Mouse (Mus musculus): ENCODE results near the gene Rpl37a. TPM values are rescaled to one million over a fixed set of nuclear protein-coding genes. Genes with fewer than 3 reads are reported as not detected.

Rpl37a gene
- polyA plus RNA-seq, 1 experiment from 2014 or later, result 1,059 TPM

DNA sequence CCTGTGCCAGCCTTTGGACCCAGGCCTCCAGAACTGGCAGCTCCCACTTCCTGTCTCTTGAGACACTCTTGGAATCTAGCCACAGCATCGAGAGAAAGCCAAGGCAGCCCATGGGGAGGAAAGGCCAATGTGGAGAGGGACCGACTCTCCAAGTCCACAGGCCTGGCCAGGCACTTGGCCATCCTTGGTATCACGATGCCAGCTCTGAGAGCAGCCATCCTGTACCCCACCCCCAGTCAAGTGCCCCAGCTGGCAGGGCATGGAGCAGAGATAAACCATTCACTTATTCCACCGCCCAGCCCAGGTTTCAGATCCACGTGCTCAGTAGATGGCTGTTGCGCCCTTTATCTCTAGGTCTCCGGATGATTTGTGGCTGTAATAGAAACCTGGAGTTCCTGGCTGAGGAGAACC is 40.3 kb downstream of the Rpl37a start:
- Histone ChIP-seq H3K27ac (ENCODE audit: low read depth, low read length) (no peak overlapping the region), H3K4me1 (ENCODE audit: control insufficient read depth, insufficient read depth, low read length) (no peaks in the 10 kb centered on the region), H3K9ac (replicated peaks; ENCODE audit: low read depth, low read length) (no peak overlapping the region), H3K9me3 (ENCODE audit: control insufficient read depth, low read length) (no peaks in the 10 kb centered on the region), H3K36me3 (ENCODE audit: control insufficient read depth, insufficient read depth, low read length) (no peaks in the 10 kb centered on the region), H3K27me3 (ENCODE audit: control insufficient read depth, insufficient read depth, low read length) (no peaks in the 10 kb centered on the region), H3K4me3 (ENCODE audit: low read depth, low read length) (no peak overlapping the region), H3K4me2 (ENCODE audit: low read depth, low read length) (no peak overlapping the region)
- ATAC-seq (ENCODE audit: low read depth), result no peak
- 81% methylated on average over 7 of the region's 7 CpGs for WGBS

DNA sequence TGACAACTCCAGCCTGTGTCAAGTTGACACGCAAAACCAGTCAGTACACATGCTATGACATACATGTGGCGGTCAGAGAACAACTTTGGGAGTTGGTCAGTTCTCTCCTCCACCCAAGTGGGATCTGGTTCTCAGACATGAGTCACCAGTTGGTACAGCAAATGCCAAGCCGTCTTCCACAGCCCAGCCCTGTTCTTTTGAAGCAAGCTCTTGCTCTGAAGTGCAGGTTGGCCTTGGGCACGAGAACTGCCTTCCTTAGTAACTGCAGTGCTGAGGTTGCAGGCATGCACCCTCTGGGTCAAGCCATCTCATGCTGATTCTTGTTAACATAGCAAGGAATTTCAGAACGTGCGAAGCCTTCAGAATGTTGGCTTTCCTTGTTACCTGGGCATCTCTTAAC is 42.1 kb downstream of the Rpl37a start:
- no peak for ATAC-seq (ENCODE audit: low read depth)
- H3K27ac ChIP-seq (ENCODE audit: low read depth, low read length), result no peak overlapping the region
- no peaks in the 10 kb centered on the region for H3K36me3 ChIP-seq (ENCODE audit: control insufficient read depth, insufficient read depth, low read length)
- H3K9ac ChIP-seq (replicated peaks; ENCODE audit: low read depth, low read length), result no peak overlapping the region
- H3K4me3 ChIP-seq (ENCODE audit: low read depth, low read length), result no peak overlapping the region
- no peak overlapping the region for H3K4me2 ChIP-seq (ENCODE audit: low read depth, low read length)
- whole genome bisulfite sequencing, result 87% methylated on average over 6 of the region's 6 CpGs
- H3K9me3 ChIP-seq (ENCODE audit: control insufficient read depth, low read length), result no peaks in the 10 kb centered on the region
- H3K27me3 ChIP-seq (ENCODE audit: control insufficient read depth, insufficient read depth, low read length), result no peaks in the 10 kb centered on the region
- no peaks in the 10 kb centered on the region for H3K4me1 ChIP-seq (ENCODE audit: control insufficient read depth, insufficient read depth, low read length)

DNA sequence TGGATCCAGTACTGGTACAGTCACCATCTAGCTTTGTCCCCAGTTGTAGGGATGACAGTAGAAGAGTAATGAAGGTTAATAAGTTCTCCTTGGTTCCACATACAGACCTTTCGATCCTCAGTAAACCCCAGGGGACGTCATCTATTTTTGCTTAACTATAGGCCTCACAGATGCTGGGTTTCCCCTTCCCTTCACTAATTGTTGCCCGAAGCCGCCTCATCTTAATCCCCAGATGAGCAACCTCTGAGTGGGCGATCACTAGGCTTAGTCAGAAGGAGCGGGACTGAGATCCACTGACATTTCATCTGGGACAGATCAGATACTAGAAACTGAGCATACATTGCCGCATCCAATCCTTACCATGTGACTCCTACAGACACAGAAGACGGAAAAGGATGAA is 44.1 kb downstream of the Rpl37a start:
- 67% methylated on average over 8 of the region's 8 CpGs for WGBS
- Histone ChIP-seq H3K4me3 (ENCODE audit: low read depth, low read length) (no peak overlapping the region), H3K4me2 (ENCODE audit: low read depth, low read length) (no peak overlapping the region), H3K27ac (ENCODE audit: low read depth, low read length) (no peak overlapping the region), H3K4me1 (ENCODE audit: control insufficient read depth, insufficient read depth, low read length) (no peaks in the 10 kb centered on the region), H3K36me3 (ENCODE audit: control insufficient read depth, insufficient read depth, low read length) (no peaks in the 10 kb centered on the region), H3K9ac (replicated peaks; ENCODE audit: low read depth, low read length) (no peak overlapping the region), H3K9me3 (ENCODE audit: control insufficient read depth, low read length) (no peaks in the 10 kb centered on the region), H3K27me3 (ENCODE audit: control insufficient read depth, insufficient read depth, low read length) (no peaks in the 10 kb centered on the region)
- ATAC-seq (ENCODE audit: low read depth), result no peak

DNA sequence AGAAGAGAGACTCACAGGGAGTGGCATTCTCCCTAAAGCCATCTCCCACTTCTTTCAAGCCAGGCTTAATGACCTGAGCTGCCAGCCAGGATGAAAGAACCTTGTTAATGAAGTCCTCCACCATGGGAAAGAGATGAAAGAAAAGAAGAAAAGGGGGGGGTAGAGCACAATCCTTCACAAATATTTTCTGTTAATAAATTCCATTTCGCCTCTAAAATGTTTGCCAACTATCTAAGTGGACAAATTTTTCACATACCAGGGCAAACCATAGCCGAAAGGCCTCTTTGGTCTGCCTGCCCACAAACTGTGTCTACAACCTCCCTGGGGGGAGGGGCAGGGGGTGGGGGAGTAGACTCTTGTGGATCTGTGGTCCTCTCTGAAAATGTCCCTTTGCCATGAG is 44.7 kb downstream of the Rpl37a start:
- Histone ChIP-seq H3K9me3 (ENCODE audit: control insufficient read depth, low read length) (no peaks in the 10 kb centered on the region), H3K4me2 (ENCODE audit: low read depth, low read length) (no peak overlapping the region), H3K4me1 (ENCODE audit: control insufficient read depth, insufficient read depth, low read length) (no peaks in the 10 kb centered on the region), H3K36me3 (ENCODE audit: control insufficient read depth, insufficient read depth, low read length) (no peaks in the 10 kb centered on the region), H3K9ac (replicated peaks; ENCODE audit: low read depth, low read length) (no peak overlapping the region), H3K27me3 (ENCODE audit: control insufficient read depth, insufficient read depth, low read length) (no peaks in the 10 kb centered on the region), H3K27ac (ENCODE audit: low read depth, low read length) (no peak overlapping the region), H3K4me3 (ENCODE audit: low read depth, low read length) (no peak overlapping the region)
- 50% methylated on average over 2 of the region's 2 CpGs for WGBS
- ATAC-seq (ENCODE audit: low read depth), result no peak

- H3K4me3 ChIP-seq (ENCODE audit: low read depth, low read length), result no peak overlapping the region
- H3K9me3 ChIP-seq (ENCODE audit: control insufficient read depth, low read length), result no peaks in the 10 kb centered on the region
- H3K36me3 ChIP-seq (ENCODE audit: control insufficient read depth, insufficient read depth, low read length), result no peaks in the 10 kb centered on the region
- ATAC-seq (ENCODE audit: low read depth), result no peak
- no peak overlapping the region for H3K9ac ChIP-seq (replicated peaks; ENCODE audit: low read depth, low read length)
- H3K27me3 ChIP-seq (ENCODE audit: control insufficient read depth, insufficient read depth, low read length), result no peaks in the 10 kb centered on the region
- no peak overlapping the region for H3K4me2 ChIP-seq (ENCODE audit: low read depth, low read length)
- 92% methylated on average over 6 of the region's 6 CpGs for WGBS
- H3K27ac ChIP-seq (ENCODE audit: low read depth, low read length), result no peak overlapping the region
- H3K4me1 ChIP-seq (ENCODE audit: control insufficient read depth, insufficient read depth, low read length), result no peaks in the 10 kb centered on the region
Measured at GRCm38 (mm10) chr1:72759758-72760157, 48.7 kb downstream of the Rpl37a start.

Other genes starting within 250 kb of the Rpl37a start
- 10.6 and 11.2 TPM in 2 replicates for gene March4, start 174.4 kb upstream of the Rpl37a start, polyA plus RNA-seq (2014; fragmentation: Nextera tagmentation; extraction: Ambion mirVana)
- gene Smarcal1, start 128.0 kb upstream of the Rpl37a start, polyA plus RNA-seq (2014; fragmentation: Nextera tagmentation; extraction: Ambion mirVana), result 28.7 and 29.7 TPM in 2 replicates
- gene Ankar, start 10.7 kb upstream of the Rpl37a start, polyA plus RNA-seq (2014; fragmentation: Nextera tagmentation; extraction: Ambion mirVana), result not detected in 2 replicates
- gene Igfbp2, start 113.2 kb downstream of the Rpl37a start, polyA plus RNA-seq (2014; fragmentation: Nextera tagmentation; extraction: Ambion mirVana), result 163 and 379 TPM in 2 replicates
- gene Igfbp5, start 163.6 kb downstream of the Rpl37a start, polyA plus RNA-seq (2014; fragmentation: Nextera tagmentation; extraction: Ambion mirVana), result 85.0 and 112 TPM in 2 replicates

All from neural tube, embryonic 14.5 days (tissue).